Mouse (Mus musculus) CH12.LX (cell line): ENCODE data around the gene Fads2.

Experiments
- CTCF ChIP-seq, 2 experiments: IDR thresholded peaks in 1 of 2; conservative IDR thresholded peaks in 1 of 2; 2 replicates each; pipeline ENCODE4 v1.5.1; 2011 to 2012; ENCODE audit warnings: low read depth in 2 of 2, low read length in 2 of 2, improper control_type of control experiment in 1 of 2, inconsistent platforms in 1 of 2, mild to moderate bottlenecking in 1 of 2, moderate library complexity in 1 of 2
- USF1 ChIP-seq: IDR thresholded peaks from 2 replicates; pipeline ENCODE4 v1.6.1; 2014; ENCODE audit warnings: low read depth, mild to moderate bottlenecking, inconsistent platforms, low read length, improper control_type of control experiment

- no peak for TF ChIP-seq CTCF (conservative IDR thresholded peaks at IDR 0.05 in 1 of 2, IDR thresholded peaks at IDR 0.05 in 1 of 2; ENCODE audit: low read depth in 2 of 2, low read length in 2 of 2)
- no peak for TF ChIP-seq USF1
Measured at GRCm38 (mm10) chr19:10043643-10044042, 57.9 kb downstream of the Fads2 start.
